In genomic region chr16:87689225-87689624, GRCm38 (mm10) we compare ENCODE assay signal across 10 mouse cellular contexts. TPM values are rescaled to one million over a fixed set of nuclear protein-coding genes. Genes with fewer than 3 reads are reported as not detected.
DNase-seq lines count a peak whose midpoint lies in the region; ATAC-seq and TF ChIP-seq lines count a peak whose summit lies in the region.
"Had no signal": no experiment of that assay in that cellular context is flagged by ENCODE, and none has a peak within 500 bp of the region (broad histone marks: within the 10 kb centered on the region; RNA-seq: fewer than 3 reads in every experiment).

No protein-coding gene starts in this region.

- H3K9me3 ChIP-seq in hindbrain, embryonic 13.5 days, result no peaks in the 10 kb centered on the region
- no peaks in the 10 kb centered on the region for H3K9me3 ChIP-seq in hindbrain, embryonic 14.5 days (ENCODE audit: control insufficient read depth, low read length)
- no peaks in the 10 kb centered on the region; the same call in 1 of the 2 replicates for H3K9me3 ChIP-seq in heart, embryonic 13.5 days

- TF ChIP-seq CTCF in Patski (IDR thresholded peaks at IDR 0.05), result no peak

- in situ Hi-C loops in Patski (cut with MboI; ENCODE audit: low pct_unique_long_range_greater_than_20kb), result no loop called here

- H3K4me1 ChIP-seq in hindbrain, embryonic 13.5 days (replicated peaks), result no peaks in the 10 kb centered on the region
- no peaks in the 10 kb centered on the region for H3K4me1 ChIP-seq in hindbrain, embryonic 14.5 days (replicated peaks; ENCODE audit: control insufficient read depth, insufficient read depth, low read length)
- peaks cover 27% of the 10 kb centered on the region for H3K4me1 ChIP-seq in heart, embryonic 13.5 days

- CTCF ChIA-PET in Patski (lab: Charles Lee), result no interaction called here

- no peak for ATAC-seq in hindbrain, embryonic 13.5 days (ENCODE audit: low FRiP score)
- no peak for ATAC-seq in hindbrain, embryonic 14.5 days (ENCODE audit: low FRiP score)
- ATAC-seq in Patski, result peak; percentile 82
- 0 out of 2 replicates have a peak, but pooled peaks have one; percentile 41 for ATAC-seq in heart, embryonic 13.5 days (ENCODE audit: extremely low read depth, insufficient number of reproducible peaks, low FRiP score, low TSS enrichment)
- no peak for ATAC-seq in inflammation-experienced regulatory T-cells, adult 6 months

- peak overlapping the region; percentile 13; the same call in 1 of the 2 replicates for H3K27ac ChIP-seq in hindbrain, embryonic 13.5 days
- H3K27ac ChIP-seq in hindbrain, embryonic 14.5 days, result no peak overlapping the region
- H3K27ac ChIP-seq in heart, embryonic 13.5 days (replicated peaks), result peak overlapping the region; percentile 76
- peak overlapping the region; percentile 87 for H3K27ac ChIP-seq in macrophage
- H3K27ac ChIP-seq: left cerebral cortex, adult 2 months had no signal

- H3K4me2 ChIP-seq in hindbrain, embryonic 13.5 days, result no peak overlapping the region
- H3K4me2 ChIP-seq in hindbrain, embryonic 14.5 days (replicated peaks), result no peak overlapping the region
- H3K4me2 ChIP-seq in heart, embryonic 13.5 days, result peak overlapping the region; percentile 38

- H3K36me3 ChIP-seq in hindbrain, embryonic 13.5 days, result no peaks in the 10 kb centered on the region
- H3K36me3 ChIP-seq in hindbrain, embryonic 14.5 days (replicated peaks; ENCODE audit: control insufficient read depth, insufficient read depth), result no peaks in the 10 kb centered on the region
- no peaks in the 10 kb centered on the region for H3K36me3 ChIP-seq in heart, embryonic 13.5 days
- no peaks in the 10 kb centered on the region for H3K36me3 ChIP-seq in macrophage (ENCODE audit: inconsistent target)

- no peak for DNase-seq in hindbrain, embryonic 14.5 days (ENCODE audit: low spot score)
- no peak for DNase-seq in Patski (ENCODE audit: low read depth, low spot score)
- no peak for DNase-seq in embryo, embryonic 10 days (ENCODE audit: low spot score)
- DNase-seq in embryo, embryonic 11 days, result no peak
- DNase-seq: spleen, adult 18-20 months had no signal

- H3K9ac ChIP-seq in hindbrain, embryonic 13.5 days, result no peak overlapping the region
- no peak overlapping the region for H3K9ac ChIP-seq in hindbrain, embryonic 14.5 days
- no peak overlapping the region for H3K9ac ChIP-seq in heart, embryonic 13.5 days

- no peaks in the 10 kb centered on the region for H3K27me3 ChIP-seq in hindbrain, embryonic 13.5 days
- no peaks in the 10 kb centered on the region for H3K27me3 ChIP-seq in hindbrain, embryonic 14.5 days (ENCODE audit: control insufficient read depth, insufficient read depth, low read length)
- no peaks in the 10 kb centered on the region for H3K27me3 ChIP-seq in Patski
- H3K27me3 ChIP-seq in heart, embryonic 13.5 days (replicated peaks), result peaks cover 8% of the 10 kb centered on the region; the same call in 1 of the 2 replicates

- POLR2A ChIA-PET in Patski (lab: Charles Lee), result no interaction called here

- no peak overlapping the region for H3K4me3 ChIP-seq in hindbrain, embryonic 13.5 days
- H3K4me3 ChIP-seq in hindbrain, embryonic 14.5 days (replicated peaks; ENCODE audit: low read length), result no peak overlapping the region
- H3K4me3 ChIP-seq in heart, embryonic 13.5 days, result no peak overlapping the region
- H3K4me3 ChIP-seq in macrophage (ENCODE audit: inconsistent target), result no peak overlapping the region
- H3K4me3 ChIP-seq: left cerebral cortex, adult 2 months had no signal

- WGBS in hindbrain, embryonic 13.5 days, result 79% methylated on average over 8 of the region's 8 CpGs
- WGBS in hindbrain, embryonic 14.5 days, result 73% methylated on average over 8 of the region's 8 CpGs
- 22% methylated on average over 8 of the region's 8 CpGs for WGBS in heart, embryonic 13.5 days
- WGBS in macrophage (ENCODE audit: missing documents), result 10% methylated on average over 8 of the region's 8 CpGs

- H3K79me2 ChIP-seq in macrophage (ENCODE audit: inconsistent target), result no peaks in the 10 kb centered on the region

RNA-seq across cellular contexts. Expression of gene Bach1, which starts 9.5 kb away (rescaled TPM):
- 26.1 and 26.6 TPM in 2 replicates for polyA plus RNA-seq in hindbrain, embryonic 13.5 days (2015; fragmentation: Nextera tagmentation; extraction: Ambion mirVana)
- 18.8 and 19.9 TPM in 2 replicates for polyA plus RNA-seq in hindbrain, embryonic 14.5 days (2014; fragmentation: Nextera tagmentation; extraction: Ambion mirVana)
- 12.9 TPM for polyA plus RNA-seq in Patski (2021)
- 9.2 and 9.5 TPM in 2 replicates for polyA plus RNA-seq in heart, embryonic 13.5 days (2015; fragmentation: Nextera tagmentation; extraction: Ambion mirVana)
- 100 to 1,000 TPM in 22 of 26 experiments, 10 to 100 TPM in 4; 49.6 to 586 (median 135) TPM for total RNA-seq in macrophage (2018; cell fraction: chromatin; rRNA removed)
- total RNA-seq in macrophage (2018; cell fraction: cytosol; rRNA removed), result 100 to 1,000 TPM in 6 of 26 experiments, 10 to 100 TPM in 20; 20.7 to 221 (median 85.7) TPM
- total RNA-seq in macrophage (2018; cell fraction: nucleus; rRNA removed), result 100 to 1,000 TPM in 23 of 26 experiments, 10 to 100 TPM in 3; 76.3 to 456 (median 155) TPM
- 36.8 to 60.6 TPM (median 36.9 TPM) in 3 replicates for polyA plus RNA-seq in macrophage (2018)
- 1 to 10 TPM; 1.6 to 3.7 (median 3.5) TPM for polyA plus RNA-seq in inflammation-experienced regulatory T-cells, adult 6 months (2017; shearing (Covaris generic))

Comparison
In these comparisons a context has a peak if more than half of its experiments do, and no peak if none do; other contexts are left out.
1. ATAC-seq: peak in Patski (single experiment) and heart, embryonic 13.5 days (single experiment); none in hindbrain, embryonic 13.5 days (single experiment), hindbrain, embryonic 14.5 days (single experiment) and inflammation-experienced regulatory T-cells, adult 6 months (single experiment).